Mouse (Mus musculus) brown adipose tissue, adult 24 weeks (tissue): ENCODE results near the gene Olfr1508. TPM values are rescaled to one million over a fixed set of nuclear protein-coding genes. Genes with fewer than 3 reads are reported as not detected.
"Not testable (repeated sequence)": the region's sequence is repeated elsewhere in the genome, so short reads cannot be mapped to it uniquely, and the experiment has no call there.

ENCODE experiments used
- H3K27ac ChIP-seq: fragments of 200-500 bp; replicated peaks from 2 replicates; pipeline ENCODE4 v1.5.1; 2012; ENCODE audit warnings: low read depth, mild to moderate bottlenecking, low read length
- H3K4me1 ChIP-seq: fragments of 200-500 bp; 2 replicates; pipeline ENCODE4 v1.6.1; 2012; ENCODE audit warnings: low read length, mixed read lengths; ENCODE audit not compliant: control insufficient read depth, insufficient read depth, insufficient read length
- H3K4me3 ChIP-seq: fragments of 200-500 bp; 2 replicates; pipeline ENCODE4 v1.5.1; 2012; ENCODE audit warnings: low read depth, mild to moderate bottlenecking, low read length, moderate library complexity; ENCODE audit not compliant: insufficient read depth
- polyA plus RNA-seq: library from polyadenylated mRNA; stranded (reverse); fragments of >200 nt; gene quantifications from 2 replicates; pipeline ENCODE4 v1.2.4, GENCODE M21; 2012; ENCODE audit not compliant: missing spikeins, insufficient read depth, insufficient read length

Gene Olfr1508
- not detected in 2 replicates for polyA plus RNA-seq

DNA sequence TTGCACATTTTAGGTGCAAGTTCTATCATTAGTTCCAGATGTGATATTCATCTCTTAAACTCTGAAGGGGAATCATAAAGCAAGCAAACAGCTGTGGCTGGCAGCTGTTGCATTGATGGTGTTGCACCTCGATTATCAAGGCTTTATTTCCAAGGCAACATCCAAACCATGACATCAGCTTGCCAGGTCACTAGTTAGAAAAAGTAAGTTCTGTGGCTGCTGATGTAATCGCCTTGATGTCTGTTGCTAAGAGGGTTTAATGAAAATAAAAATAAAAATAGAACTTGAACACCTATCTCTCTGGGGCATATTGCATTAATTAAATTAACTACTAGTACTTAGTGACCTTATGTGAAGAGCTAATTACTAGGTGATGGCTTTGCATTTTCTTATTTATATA lies at the start of gene Olfr1508:
TSS of gene Olfr1508 (minus strand) at position 101 of the 400 bp plus-strand sequence.
- H3K4me3 ChIP-seq, result no peak within 1 kb of the TSS
- no peaks in the 10 kb centered on the region for H3K4me1 ChIP-seq
- H3K27ac ChIP-seq, result no peak within 1 kb of the TSS

DNA sequence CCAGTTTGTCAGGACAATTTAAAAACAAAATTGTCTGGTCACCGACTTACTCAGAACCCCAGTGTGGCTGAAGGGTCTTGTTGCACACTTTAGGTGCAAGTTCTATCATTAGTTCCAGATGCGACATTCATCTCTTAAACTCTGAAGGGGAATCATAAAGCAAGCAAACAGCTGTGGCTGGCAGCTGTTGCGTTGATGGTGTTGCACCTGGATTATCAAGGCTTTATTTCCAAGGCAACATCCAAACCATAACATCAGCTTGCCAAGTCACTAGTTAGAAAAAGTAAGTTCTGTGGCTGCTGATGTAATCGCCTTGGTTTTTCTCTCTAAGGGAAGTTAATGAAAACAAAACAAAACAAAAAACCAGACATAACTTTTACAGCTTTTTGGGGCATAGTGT lies 28.2 kb upstream of the Olfr1508 start, which contains the start of gene Olfr1507:
TSS of gene Olfr1507 (minus strand) at position 234 of the 400 bp plus-strand sequence.
- Histone ChIP-seq H3K4me1 (no peaks in the 10 kb centered on the region), H3K4me3 (no peak within 1 kb of the TSS), H3K27ac (no peak within 1 kb of the TSS)

DNA sequence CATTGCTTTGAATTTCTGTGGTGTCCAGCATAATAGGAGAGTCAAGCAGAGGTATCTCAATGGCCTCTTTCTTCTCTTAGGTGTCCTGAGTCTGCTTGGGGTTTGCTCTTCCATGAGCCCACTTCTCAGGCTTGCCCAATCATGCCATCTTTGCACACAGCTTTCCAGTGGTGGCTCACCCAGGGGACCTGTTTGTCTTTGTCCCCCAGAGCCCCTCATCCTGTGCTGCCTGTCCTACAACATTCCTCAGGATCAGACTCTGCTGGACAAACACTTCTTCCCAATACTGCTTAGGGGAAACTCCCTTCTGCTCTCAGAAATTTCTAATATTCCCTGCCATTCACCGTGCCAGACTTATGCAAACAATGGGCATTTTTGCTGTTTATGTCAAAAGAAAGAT lies 1.6 kb downstream of the Olfr1508 start:
- Histone ChIP-seq H3K4me1 (no peaks in the 10 kb centered on the region), H3K4me3 (no peak overlapping the region), H3K27ac (no peak overlapping the region)

DNA sequence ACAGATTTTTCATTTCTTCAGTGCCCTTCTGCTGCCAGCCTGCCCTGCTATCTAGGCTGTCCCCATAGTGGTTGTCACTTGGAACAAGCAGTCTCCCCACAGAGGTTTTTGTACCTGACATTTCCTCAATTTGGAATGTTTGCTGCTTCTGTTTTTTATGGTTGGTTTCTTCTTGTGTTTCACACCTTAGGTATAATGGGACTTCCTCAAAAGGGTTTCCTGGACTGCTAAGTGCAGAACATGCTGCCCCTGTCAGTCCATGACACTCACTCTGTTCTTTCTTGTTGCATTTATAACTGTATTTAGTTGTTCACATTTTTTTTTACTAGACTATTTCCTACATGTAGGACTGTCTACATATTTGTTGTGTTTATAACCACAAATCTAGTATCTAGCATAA lies 5.4 kb downstream of the Olfr1508 start:
- Histone ChIP-seq H3K4me1 (no peaks in the 10 kb centered on the region), H3K4me3 (no peak overlapping the region), H3K27ac (no peak overlapping the region)

DNA sequence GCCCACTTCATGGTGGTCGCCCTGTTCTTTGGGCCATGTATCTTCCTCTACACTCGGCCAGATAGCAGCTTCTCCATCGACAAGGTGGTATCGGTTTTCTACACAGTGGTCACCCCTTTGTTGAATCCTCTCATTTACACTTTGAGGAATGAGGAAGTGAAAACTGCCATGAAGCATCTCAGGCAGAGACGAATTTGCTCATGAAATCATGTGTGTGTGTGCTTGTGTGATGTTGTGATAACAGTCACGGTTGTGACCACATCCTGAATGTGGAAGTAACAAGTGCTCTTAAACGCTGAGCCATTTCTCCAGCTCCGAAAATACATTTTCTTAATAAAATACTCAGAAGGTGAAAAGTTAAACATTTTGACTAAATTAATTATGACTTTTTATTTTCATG lies 16.2 kb downstream of the Olfr1508 start:
- H3K27ac ChIP-seq, result no peak overlapping the region
- H3K4me1 ChIP-seq, result no peaks in the 10 kb centered on the region
- no peak overlapping the region for H3K4me3 ChIP-seq

- no peak within 1 kb of the TSS for H3K27ac ChIP-seq
- H3K4me1 ChIP-seq, result no peaks in the 10 kb centered on the region
- no peak within 1 kb of the TSS for H3K4me3 ChIP-seq
Measured at GRCm38 (mm10) chr14:52442690-52443089, 24.6 kb downstream of the Olfr1508 start, which contains the start of gene Olfr1509. Olfr1509 (plus strand) TSS chr14:52442990.

- H3K4me3 ChIP-seq, result no peak overlapping the region
- H3K4me1 ChIP-seq, result no peaks in the 10 kb centered on the region
- no peak overlapping the region for H3K27ac ChIP-seq
Measured at GRCm38 (mm10) chr14:52427686-52428085, 39.6 kb downstream of the Olfr1508 start.

DNA sequence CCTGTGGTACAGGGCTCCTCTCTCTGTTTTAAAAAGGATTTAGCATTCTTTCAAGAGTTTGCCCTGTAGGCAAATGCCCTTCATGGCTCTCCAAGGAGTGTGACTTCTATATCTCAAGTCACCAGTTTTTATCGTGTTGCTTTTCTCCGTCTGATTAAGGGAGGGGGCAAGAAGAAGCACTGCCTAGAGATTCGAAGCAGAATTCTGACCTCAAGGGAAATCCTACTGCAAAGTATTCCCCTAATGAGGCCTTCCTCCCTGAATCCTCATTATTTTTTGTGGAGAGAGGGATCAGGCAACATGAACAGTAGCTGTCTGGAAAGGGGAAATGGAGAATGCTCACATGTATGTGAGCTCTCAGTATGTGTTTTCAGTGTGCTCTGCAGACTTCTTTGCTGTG lies 53.0 kb downstream of the Olfr1508 start, which contains the start of gene Olfr1510:
TSS of gene Olfr1510 (minus strand) at position 101 of the 400 bp plus-strand sequence.
- no peak within 1 kb of the TSS for H3K27ac ChIP-seq
- no peaks in the 10 kb centered on the region for H3K4me1 ChIP-seq
- H3K4me3 ChIP-seq, result no peak within 1 kb of the TSS

GRCm38 (mm10) chr14:52410142-52410919 lies 57.0 kb downstream of the Olfr1508 start:
- not testable (repeated sequence) for H3K4me3 ChIP-seq, H3K4me1 ChIP-seq, H3K27ac ChIP-seq

Other genes with a start within 250 kb of the Olfr1508 start
- 25.0 and 31.7 TPM in 2 replicates for gene Chd8, start 209.7 kb downstream of the Olfr1508 start, polyA plus RNA-seq
- 10.3 and 13.9 TPM in 2 replicates for gene Tox4, start 188.3 kb downstream of the Olfr1508 start, polyA plus RNA-seq
- 12.4 and 21.4 TPM in 2 replicates for gene Rab2b, start 187.9 kb downstream of the Olfr1508 start, polyA plus RNA-seq
- 10.4 and 17.8 TPM in 2 replicates for gene Mettl3, start 162.4 kb downstream of the Olfr1508 start, polyA plus RNA-seq
- 0.52 and 0.92 TPM in 2 replicates for gene Sall2, start 138.7 kb downstream of the Olfr1508 start, polyA plus RNA-seq
- not detected in 2 replicates for gene Olfr1513, start 111.1 kb downstream of the Olfr1508 start, polyA plus RNA-seq
- not detected in 2 replicates for gene Olfr1512, start 88.3 kb downstream of the Olfr1508 start, polyA plus RNA-seq
- gene Olfr1511, start 70.1 kb downstream of the Olfr1508 start, polyA plus RNA-seq, result not detected in 2 replicates
- not detected in 2 replicates for gene Olfr1510, start 53.1 kb downstream of the Olfr1508 start, polyA plus RNA-seq
- not detected in 2 replicates for gene Olfr1509, start 24.5 kb downstream of the Olfr1508 start, polyA plus RNA-seq
- not detected in 2 replicates for gene Olfr1507, start 28.3 kb upstream of the Olfr1508 start, polyA plus RNA-seq